Mouse (Mus musculus) lung, postnatal 10 days (tissue): Measurements from ENCODE around the gene Carmil1.
A peak's percentile ranks its signal among the peaks of the same experiment; 100 is the strongest.
"Not testable (repeated sequence)": the region's sequence is repeated elsewhere in the genome, so short reads cannot be mapped to it uniquely, and the experiment has no call there.

Experiments
- DNase-seq: peaks from one replicate; pipeline ENCODE4 v3.0.0; 2021

The Carmil1 gene

DNA sequence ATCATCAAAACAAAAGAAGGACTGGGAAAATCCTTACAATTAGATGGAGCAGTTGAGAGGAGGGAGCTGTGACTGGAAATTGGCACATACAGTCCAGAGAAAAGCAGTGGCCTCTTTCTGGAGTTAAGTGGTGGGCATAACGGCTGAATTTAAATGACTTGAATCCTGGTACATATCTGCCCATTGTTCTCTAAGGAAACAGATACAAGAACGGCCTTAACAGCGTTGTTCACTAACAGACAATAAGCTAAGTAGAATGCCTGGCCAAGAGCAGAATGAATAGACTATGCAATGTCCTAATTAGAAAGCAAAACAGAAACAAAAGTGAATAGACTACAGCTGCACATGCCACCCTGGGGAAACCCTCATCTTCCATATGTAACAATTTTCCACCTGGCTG, 133.6 kb downstream of the Carmil1 start:
- no peak for DNase-seq

DNA sequence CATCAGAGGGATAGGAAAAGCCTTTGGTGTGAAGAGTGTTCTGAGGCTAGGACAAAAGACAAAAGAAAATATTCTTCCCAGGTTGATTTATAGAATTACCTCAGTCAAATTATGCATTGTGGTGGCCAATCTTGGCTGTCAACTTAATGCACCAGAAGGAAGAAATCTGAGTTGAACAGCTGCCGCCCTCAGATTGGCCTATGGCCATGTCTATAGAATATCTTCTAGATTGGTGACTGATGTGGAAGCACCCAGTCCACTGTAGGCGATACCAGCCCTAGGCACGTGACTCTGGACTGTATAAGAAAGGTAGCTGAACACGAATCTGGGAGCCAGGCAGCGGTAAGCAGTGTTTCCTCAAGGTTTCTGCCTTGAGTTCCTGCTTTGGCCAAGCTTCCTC, 134.1 kb downstream of the Carmil1 start:
- no peak for DNase-seq

DNA sequence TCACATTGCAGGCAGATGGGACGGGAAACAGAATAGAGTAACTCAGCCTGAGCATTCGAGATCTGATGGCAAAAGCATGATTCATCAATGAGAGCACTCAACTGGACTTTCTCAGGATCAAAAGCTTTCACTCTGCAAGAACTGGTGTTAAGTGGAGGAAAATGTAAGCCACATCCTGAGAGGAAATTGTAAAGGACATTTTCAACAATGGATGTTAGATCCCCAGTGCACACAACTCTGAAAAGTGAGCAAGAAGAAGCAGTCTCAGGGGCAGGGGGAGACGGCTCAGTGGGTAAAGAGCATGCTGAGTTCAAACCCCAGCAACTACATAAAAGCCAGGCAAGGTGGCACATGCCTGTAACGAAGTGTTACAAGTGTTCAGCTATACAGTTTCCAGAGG, 135.7 kb downstream of the Carmil1 start:
- no peak for DNase-seq

DNA sequence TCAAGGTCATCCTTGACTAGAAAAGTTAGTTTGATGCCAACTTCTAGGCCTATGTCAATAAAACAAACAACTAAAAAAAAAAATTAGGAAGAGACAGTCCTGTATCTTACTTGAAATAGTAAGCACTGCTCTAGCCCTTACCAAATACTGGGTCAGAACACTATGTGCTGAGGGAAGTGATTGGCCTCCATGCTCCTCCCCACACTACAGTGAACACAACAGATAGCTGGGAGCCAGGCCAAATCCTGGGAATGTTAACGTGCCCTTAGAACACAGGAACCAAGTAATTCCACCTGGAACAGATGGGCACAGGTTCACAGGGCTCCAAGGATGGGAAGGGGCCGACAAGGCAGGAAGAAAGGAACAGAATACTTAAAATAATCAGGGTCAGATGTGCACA, 136.5 kb downstream of the Carmil1 start:
- peak; percentile 23 for DNase-seq

DNA sequence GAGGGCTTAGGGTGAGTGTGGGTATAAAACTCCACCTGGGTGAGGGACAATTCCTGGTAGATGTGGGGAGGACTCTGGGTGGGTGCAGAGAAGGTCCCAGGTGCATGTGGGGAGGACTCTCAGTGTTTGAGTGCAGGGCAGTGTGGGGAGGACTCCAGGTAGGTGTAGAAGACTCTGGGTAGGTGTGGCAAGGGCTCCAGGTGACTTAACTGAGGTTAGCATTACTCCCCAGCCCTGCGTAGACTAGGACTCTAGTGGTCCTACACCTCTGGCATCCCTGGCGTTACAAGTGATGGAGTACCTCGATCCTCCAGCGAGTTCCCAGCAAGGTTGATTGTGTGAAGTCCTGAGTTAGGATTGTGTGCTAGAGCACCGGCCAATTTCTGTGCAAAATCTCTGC, 143.8 kb downstream of the Carmil1 start:
- DNase-seq: no peak

DNA sequence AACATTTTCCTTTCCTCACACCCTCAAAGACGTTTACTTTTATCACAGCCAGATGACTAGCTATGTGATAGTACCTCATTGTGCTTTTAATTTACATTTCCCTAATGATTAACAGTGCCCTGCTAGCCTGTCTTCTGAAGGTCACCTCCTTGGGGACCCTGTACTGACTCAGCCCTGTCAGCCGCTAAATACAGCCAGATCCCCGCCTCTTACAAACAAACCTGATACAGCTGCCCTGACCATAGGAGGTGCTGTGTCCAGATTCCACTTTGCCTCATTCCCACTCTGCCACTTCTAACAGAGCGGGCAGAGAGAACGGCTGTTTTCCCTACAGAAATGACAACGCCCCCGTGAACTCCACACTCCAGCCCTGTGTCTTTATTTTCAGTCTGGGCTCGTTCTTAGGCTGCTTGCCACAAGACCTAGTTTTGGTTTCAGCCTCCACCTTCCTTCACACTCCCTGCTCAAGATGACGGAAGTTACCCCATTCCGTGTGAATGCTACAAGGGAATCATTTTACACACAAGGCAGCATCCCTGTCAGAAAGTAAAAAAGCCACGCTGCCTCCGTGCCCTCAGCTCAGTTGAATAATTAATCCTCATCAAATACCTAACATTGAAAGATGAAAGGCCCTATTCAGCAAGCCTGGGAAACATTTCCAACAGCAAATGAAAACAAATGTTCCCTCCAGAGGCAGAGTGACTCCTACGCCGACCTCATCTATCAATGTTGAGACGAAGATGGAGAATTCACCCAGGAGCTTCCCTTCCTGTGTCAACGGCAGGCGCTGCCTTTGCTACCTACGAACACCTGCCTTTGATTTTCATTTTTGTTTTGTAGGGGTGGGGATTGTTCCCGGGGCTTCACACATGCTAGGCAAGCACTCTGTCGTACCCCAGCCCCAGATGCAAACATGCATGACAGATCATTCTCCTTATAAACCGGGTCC, 145.0 kb downstream of the Carmil1 start:
- no peak for DNase-seq

DNA sequence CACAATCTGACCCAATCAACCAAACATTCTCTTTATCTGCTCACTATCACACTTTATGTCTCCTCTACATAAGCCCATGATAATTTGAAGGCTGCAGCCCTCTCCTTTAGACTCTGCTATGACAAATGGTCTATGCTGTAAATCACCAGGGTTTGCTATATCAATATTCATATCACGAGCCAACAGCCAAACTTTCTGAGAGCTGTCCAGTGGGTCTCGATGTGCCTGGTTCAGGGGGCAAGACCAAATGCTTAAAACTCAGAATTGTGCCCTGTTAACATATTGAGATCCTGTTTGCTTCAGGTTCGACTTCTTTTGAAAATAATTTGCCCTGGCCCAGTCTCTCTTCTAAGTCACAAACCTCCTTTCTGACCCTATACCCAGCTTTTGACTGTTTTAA, 147.7 kb downstream of the Carmil1 start:
- DNase-seq: no peak

DNA sequence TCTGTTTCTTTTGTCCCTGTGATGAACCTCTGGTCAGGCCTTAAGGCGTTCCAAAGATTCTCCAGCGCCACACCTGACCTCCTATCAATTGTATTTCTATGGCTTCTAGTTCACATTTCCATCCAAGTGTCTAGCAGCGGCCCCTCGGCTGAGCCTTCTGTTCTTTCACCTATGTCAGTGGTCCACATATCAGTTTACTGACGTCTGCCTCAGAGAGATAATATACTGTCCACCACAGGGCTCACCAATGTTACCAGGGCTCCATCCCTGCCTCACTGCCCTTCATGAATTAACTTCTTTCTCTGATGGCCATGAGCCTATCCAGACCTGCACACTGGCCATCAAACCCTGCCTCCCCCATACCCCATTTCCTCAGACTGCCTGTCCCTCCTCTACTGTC, 149.3 kb downstream of the Carmil1 start:
- no peak for DNase-seq

DNA sequence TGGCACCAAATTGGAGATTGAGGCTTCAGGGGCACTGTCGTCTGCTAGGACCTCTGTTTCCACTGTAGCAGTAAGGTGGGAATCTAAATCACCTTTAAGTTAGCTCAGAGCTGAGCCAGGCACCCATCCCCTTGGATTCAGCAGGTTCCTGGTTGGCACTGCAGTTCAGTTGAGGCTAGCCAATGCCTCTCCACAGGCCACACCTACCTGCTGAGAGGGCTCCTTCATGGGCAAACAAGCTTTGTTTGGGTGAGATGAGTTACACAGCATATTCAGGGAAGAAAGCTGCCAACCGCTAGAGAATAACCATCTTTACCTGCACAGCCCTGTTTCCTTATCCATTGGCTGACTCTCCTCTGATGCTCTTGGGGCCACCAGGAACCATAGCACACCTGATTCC, 149.9 kb downstream of the Carmil1 start:
- DNase-seq: no peak

DNA sequence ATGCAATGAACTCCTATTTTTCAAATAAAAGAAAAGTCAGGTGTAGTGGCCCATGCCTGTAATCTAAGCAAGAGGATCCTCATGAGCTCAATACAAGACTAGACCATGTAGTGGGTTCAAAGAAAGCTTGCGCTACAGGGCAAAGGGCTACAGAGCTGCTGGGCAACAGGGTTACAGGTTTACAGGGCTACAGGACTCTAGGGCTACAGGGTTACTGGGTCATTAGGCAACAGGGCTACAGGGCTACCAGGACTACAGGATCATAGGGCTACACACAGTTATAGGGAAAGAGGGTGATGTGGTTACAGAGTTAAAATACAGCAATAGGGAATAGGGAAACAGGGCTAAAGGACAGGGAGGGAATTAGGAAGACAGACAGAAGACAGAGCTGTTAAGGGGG, 151.9 kb downstream of the Carmil1 start:
- DNase-seq: no peak

DNA sequence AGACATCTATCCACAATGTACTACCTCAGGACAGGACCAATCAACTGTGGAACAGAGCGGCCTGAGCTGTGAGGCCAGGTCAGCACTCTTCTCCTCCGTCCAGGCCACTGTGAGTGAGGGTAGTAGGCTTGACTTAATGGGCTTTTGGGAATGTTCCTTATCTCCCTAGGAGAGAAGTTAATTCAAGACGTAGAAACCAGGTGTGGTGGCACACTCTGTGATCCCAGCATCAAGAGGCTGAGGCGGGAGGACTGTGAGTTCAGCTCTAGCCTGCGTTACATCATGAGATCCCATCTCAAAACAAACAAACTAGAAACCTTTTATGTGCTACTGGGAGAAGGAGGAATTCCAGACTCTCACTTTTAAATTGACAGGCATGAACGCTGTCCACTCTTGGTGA, 154.7 kb downstream of the Carmil1 start:
- no peak for DNase-seq

DNA sequence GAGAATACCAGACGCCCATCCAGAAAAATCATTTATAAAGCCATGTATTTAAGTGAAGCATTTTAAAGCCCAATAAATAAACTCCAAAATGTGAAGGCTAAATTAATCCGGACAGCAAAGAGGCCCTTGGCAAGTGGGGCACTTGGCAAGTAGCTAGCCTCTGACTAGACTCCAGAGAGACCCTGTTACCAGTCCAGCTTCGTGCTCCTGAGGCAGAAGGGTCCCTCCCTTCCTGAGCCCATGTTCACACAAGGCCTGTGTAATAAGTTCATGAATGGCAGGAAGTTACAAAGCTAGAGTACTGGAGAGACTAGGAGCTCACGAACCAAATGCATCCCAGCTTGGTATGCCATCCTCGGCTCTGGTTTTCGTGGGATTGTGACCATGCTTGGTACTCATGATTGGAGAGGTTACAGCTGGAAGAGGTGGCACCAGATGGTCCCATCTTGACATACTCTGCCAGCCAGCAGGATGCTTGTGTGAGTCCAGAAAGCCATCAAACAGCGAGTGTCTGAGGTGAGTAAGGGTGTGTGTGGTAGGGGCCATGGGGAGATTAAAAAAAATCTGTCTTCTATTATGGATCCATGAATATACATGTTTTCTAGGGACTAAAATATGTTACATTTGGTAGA, 163.3 kb downstream of the Carmil1 start:
- DNase-seq: peak; percentile 17

DNA sequence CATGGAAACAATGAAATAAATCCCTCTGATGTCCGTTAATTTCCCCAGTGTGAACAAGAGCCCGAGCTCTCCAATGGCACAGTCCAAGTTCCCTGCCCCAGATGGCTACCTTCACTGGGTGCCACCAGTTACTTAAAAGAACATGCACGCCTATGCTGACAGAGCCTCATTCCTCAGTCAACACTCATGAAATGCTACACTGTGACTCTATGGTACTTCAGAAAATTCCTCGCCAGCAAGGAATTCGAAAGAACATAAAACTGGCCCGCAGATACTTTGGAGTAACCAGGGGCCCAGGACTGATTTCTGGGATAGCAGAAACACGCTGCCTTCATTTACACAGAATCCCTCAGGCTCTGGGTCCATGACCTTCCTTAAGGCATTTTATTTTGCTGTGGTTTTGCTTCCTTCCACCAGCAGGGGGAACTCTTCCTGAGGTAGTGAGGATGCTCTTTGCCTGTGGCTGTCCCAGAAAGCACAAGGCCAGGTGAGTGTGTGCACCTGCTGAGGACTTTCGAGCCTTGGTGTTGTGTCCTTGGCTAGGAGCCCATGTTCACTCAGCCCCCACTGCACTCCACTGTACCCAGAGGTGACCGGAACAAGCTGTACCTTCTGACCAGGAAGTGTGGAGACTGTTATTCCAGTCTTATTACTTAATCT, 167.8 kb downstream of the Carmil1 start:
- DNase-seq: peak; percentile 74

DNA sequence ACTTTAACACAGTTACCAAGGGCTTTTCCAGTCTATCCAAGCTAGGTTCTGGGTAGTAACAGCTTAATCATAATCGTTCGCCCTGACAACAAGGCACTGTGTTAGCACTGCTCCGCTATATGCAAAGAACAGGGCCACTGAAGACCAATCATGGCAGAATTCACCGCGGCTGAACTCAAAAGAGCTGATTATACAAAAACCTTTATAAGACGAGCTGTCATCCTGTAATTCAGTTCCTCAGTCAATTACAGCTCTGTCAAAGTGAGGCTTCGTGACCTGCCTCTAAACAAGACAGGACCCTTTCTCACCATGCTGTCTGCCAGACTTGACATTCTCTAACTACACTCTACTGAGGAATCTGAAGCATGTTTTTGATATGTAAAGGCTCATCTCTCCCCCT, 170.3 kb downstream of the Carmil1 start:
- no peak for DNase-seq

DNA sequence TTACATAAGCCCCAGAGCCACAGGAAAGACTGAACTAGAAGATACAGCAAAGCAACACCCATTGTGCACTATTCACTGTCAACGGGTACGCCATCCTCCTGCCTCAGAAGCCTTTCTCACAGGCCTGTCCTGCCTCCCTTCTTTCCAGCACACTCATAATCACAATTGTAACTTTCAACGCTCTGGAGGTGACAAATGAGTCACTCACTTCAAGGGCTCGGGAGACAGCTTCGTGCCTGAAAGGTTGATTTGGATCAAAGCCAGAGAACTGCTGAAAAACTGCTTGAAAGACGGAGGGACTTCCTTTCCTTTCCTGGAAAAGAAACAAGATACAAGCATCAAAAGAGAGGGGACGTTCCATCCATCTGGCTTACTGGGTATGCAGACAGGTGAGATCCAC, 172.3 kb downstream of the Carmil1 start:
- peak; percentile 9 for DNase-seq

DNA sequence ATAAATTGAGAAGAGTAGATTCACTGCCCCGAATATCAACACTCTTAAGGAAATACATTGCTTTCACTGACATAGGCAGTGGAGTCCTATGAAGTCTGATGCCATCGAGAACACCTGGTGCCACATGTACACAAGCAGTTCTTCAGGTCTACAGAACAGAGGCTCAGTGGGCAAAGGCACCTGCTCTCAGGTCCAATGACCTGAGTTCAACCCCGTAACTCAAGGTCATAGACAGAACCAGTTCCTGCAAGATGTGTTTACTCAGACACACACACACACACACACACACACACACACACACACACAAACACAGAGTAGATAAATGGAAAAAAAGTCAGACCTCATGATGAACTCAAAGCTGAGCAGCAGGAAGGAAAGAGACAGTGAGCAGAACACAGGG, 173.5 kb downstream of the Carmil1 start:
- no peak for DNase-seq

DNA sequence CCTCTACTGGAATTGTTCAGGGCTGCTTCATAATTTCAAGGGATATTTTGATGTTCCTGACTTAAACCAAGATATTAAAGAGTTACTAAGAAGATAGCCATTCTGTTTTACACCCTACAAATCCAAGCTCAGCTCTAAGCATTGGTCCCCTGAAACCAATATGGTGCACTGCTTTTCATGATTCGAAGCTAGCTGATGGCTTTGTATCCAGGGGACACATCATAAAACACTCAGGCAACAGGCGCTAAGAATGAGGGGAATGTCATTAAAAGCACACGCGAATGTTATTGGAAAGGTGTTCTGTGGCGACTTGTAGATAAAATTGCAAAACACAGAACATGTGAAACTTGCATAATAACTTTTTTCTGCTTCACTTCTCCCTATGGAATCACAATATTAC, 174.8 kb downstream of the Carmil1 start:
- DNase-seq: no peak

DNA sequence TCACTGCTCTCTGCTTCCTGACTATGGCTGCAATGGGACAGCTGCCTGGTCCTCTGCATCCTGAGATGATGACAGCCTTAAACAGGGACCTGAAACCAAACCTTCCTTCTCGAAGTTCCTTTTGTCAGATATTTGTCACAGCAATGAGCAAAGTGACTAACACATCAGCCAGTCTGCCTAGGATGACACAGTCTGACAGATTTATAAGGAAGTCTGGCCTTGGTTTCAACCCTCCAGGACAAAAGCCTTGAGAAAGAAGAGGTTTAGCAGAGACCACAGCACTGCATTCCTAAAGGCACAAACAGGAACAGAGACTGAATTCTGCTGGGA, 175.3 kb downstream of the Carmil1 start:
- DNase-seq: no peak

DNA sequence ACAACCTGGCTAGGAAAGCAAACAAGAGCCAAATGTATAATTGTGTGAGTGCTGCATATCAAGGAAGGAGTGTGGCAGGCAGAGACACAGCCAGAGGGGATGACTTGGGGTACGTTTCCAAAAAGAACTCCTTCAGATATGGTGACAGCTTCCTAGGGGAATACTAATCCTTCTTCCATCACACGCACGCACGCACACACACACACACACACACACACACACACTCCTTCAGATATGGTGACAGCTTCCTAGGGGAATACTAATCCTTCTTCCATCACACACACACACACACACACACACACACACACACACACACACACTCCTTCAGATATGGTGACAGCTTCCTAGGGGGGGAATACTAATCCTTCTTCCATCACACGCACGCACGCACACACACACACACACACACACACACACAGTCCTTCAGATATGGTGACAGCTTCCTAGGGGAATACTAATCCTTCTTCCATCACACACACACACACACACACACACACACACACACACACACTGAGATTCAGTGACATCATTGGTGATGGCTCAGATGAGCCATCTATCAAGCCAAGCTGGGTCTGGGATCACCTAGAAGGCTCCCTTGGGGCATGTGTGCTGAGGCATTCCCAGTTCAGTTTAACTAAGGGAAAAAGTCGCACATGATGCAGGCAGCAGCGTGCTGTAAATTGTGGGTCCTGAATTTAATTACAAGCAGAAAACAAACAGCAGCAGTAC, 175.8 kb downstream of the Carmil1 start:
- DNase-seq: not testable (repeated sequence)

DNA sequence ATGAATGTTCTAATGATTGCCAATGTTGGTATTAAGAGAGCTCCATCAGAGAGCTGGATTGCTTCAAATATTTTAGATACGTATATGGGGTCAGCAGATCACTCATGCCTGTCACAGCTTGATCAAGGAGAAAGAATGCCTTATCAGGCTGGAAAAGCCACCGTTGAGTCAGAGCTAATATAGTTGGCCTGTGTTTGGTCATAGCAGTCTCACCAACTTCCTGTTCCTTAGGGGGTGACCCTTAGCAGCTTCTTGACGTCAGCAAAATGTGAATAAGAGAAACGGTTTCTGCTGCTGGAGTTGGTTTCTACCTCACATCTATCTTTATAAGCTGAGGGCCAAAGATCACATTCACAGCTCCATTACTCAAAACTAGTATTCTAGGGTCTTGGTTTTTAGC, 176.6 kb downstream of the Carmil1 start:
- no peak for DNase-seq

DNA sequence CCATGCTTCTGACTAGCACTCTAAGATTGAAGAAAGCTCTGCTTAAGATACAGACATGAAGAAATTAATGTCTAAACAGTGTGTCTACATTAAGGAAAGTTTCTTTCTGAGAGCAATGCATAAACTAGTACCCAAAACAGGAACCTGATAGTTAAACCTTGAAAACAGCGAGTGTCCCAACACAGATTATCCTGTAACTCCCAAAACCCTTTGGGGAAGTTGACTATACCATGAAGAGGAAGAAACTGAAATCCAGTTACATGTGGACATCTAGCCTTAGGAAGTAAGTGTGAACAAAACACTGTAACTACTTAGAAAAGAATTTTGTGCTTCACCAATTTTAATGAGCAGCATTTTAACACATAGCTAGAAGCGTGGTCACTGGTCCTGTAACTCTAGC, 177.4 kb downstream of the Carmil1 start:
- no peak for DNase-seq

DNA sequence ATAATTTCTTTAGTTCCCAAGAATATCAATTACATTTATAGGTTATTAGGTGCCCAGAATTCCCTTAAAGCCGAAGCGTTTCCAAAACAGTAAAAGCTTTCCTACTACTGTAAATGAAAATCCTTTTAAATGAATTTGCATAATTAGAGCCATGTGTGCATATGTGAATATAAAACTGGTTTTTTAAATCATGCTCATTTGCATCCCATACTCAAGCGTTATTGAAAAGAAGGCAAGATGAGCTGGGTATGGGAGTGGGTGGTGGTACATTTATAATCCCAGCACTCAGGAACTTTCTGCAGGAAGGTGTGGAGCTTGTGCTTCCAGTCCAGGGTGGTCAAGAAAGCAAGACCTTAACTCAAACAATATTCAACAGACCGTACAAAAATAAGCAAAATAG, 178.3 kb downstream of the Carmil1 start:
- DNase-seq: no peak
